Comparison of ENCODE assay signal across 1 mouse cellular context in genomic region chr5:64190892-64191291, GRCm38 (mm10).
TF ChIP-seq lines count a peak whose summit lies in the region.

No protein-coding gene starts in this region.

TF ChIP-seq in MEL, 35 proteins besides CTCF, POLR2A, EP300 and RAD21 (continued from another document):
- TF ChIP-seq MEF2A (IDR thresholded peaks at IDR 0.05; ENCODE audit: extremely low read depth, insufficient replicate concordance, low read depth, low read length, poor library complexity, severe bottlenecking) = no peak
- TF ChIP-seq TAL1 (IDR thresholded peaks at IDR 0.05; ENCODE audit: low read length) = no peak
- TF ChIP-seq TBP (IDR thresholded peaks at IDR 0.05; ENCODE audit: low read depth, low read length) = no peak
- TF ChIP-seq KAT2A (conservative IDR thresholded peaks at IDR 0.05; ENCODE audit: low read depth, low read length) = no peak
